Mouse (Mus musculus) midbrain, embryonic 16.5 days (tissue): ENCODE data around the gene Gpc6. TPM values are rescaled to one million over a fixed set of nuclear protein-coding genes. Genes with fewer than 3 reads are reported as not detected.

ENCODE experiments used
- ATAC-seq: fragments of 200-750 bp; cut with Nextera tagmentation; 2 replicates; pipeline ENCODE4 v1.8.0; 2017; ENCODE audit warnings: moderate TSS enrichment
- H3K27ac ChIP-seq: fragments of 300-500 bp; sonication (generic); 2 replicates; pipeline ENCODE4 v1.5.1; 2014; ENCODE audit warnings: mild to moderate bottlenecking, low read length, mixed read lengths
- H3K27me3 ChIP-seq: fragments of 300-500 bp; sonication (generic); 2 replicates; pipeline ENCODE4 v1.6.1; 2014; ENCODE audit warnings: low read depth, low read length, mixed read lengths; ENCODE audit not compliant: control insufficient read depth, insufficient read depth
- H3K36me3 ChIP-seq: fragments of 300-500 bp; sonication (generic); 2 replicates; pipeline ENCODE4 v1.6.1; 2014; ENCODE audit warnings: mild to moderate bottlenecking, low read length, moderate library complexity, mixed read lengths; ENCODE audit not compliant: control insufficient read depth, insufficient read depth
- H3K4me1 ChIP-seq: fragments of 300-500 bp; sonication (generic); 2 replicates; pipeline ENCODE4 v1.6.1; 2014; ENCODE audit warnings: mild to moderate bottlenecking, low read length, mixed read lengths; ENCODE audit not compliant: control insufficient read depth, insufficient read depth
- H3K4me2 ChIP-seq: fragments of 300-500 bp; sonication (generic); 2 replicates; pipeline ENCODE4 v1.6.1; 2014; ENCODE audit warnings: mild to moderate bottlenecking, low read length, mixed read lengths
- H3K4me3 ChIP-seq: fragments of 300-500 bp; sonication (generic); 2 replicates; pipeline ENCODE4 v1.5.1; 2014; ENCODE audit warnings: low read depth, mild to moderate bottlenecking, low read length, moderate library complexity, mixed read lengths
- H3K9ac ChIP-seq: fragments of 300-500 bp; sonication (generic); 2 replicates; pipeline ENCODE4 v1.6.1; 2014; ENCODE audit warnings: low read depth, low read length, mixed read lengths
- H3K9me3 ChIP-seq: fragments of 300-500 bp; sonication (generic); replicated peaks from 2 replicates; pipeline ENCODE4 v1.6.1; 2014; ENCODE audit warnings: mild to moderate bottlenecking, low read length, mixed read lengths; ENCODE audit not compliant: control insufficient read depth, poor library complexity, severe bottlenecking
- WGBS: fragments of 180-500 bp; shearing (Covaris S2); extraction: QIAGEN DNeasy Blood & Tissue Kit; methylation state at CpG from one replicate; pipeline ENCODE4 v1.1.7; 2014; 5-methylcytosine and 5-hydroxymethylcytosine counted together
- polyA plus RNA-seq: library from polyadenylated mRNA; unstranded; fragments of >200 nt; fragmentation: Nextera tagmentation; extraction: Ambion mirVana; gene quantifications from 2 replicates; pipeline ENCODE4 v1.2.1, GENCODE M21; 2015

Gene Gpc6
- polyA plus RNA-seq, 1 experiment from 2014 or later, result 19.7 TPM

- H3K27me3 ChIP-seq, result no peaks in the 10 kb centered on the region
- H3K36me3 ChIP-seq, result no peaks in the 10 kb centered on the region
- H3K27ac ChIP-seq, result no peak overlapping the region
- no peak overlapping the region for H3K4me2 ChIP-seq
- H3K9ac ChIP-seq, result no peak overlapping the region
- no peaks in the 10 kb centered on the region for H3K9me3 ChIP-seq
- H3K4me3 ChIP-seq, result no peak overlapping the region
- peaks cover 2% of the 10 kb centered on the region; the same call in 1 of the 2 replicates for H3K4me1 ChIP-seq
- WGBS, result 62% methylated on average over 4 of the region's 4 CpGs
- ATAC-seq, result no peak
These were observed 637.0 kb downstream of the Gpc6 start for GRCm38 (mm10) chr14:117562146-117562545.

GRCm38 (mm10) chr14:117569278-117569677, 644.2 kb downstream of the Gpc6 start:
- H3K4me1 ChIP-seq, result no peaks in the 10 kb centered on the region
- H3K27ac ChIP-seq, result no peak overlapping the region
- WGBS, result 80% methylated on average over 4 of the region's 4 CpGs
- no peak for ATAC-seq
- no peaks in the 10 kb centered on the region for H3K27me3 ChIP-seq
- no peak overlapping the region for H3K4me3 ChIP-seq
- H3K9me3 ChIP-seq, result no peaks in the 10 kb centered on the region
- no peaks in the 10 kb centered on the region for H3K36me3 ChIP-seq
- no peak overlapping the region for H3K9ac ChIP-seq
- H3K4me2 ChIP-seq, result no peak overlapping the region

GRCm38 (mm10) chr14:117572213-117572612, 647.1 kb downstream of the Gpc6 start:
- Histone ChIP-seq H3K9me3 (no peaks in the 10 kb centered on the region), H3K27me3 (no peaks in the 10 kb centered on the region), H3K9ac (no peak overlapping the region), H3K4me1 (no peaks in the 10 kb centered on the region), H3K36me3 (no peaks in the 10 kb centered on the region), H3K4me3 (no peak overlapping the region), H3K4me2 (no peak overlapping the region), H3K27ac (no peak overlapping the region)
- 79% methylated on average over 8 of the region's 8 CpGs for WGBS
- no peak for ATAC-seq

GRCm38 (mm10) chr14:117574216-117574615, 649.1 kb downstream of the Gpc6 start:
- WGBS, result 82% methylated on average over 6 of the region's 6 CpGs
- H3K36me3 ChIP-seq, result no peaks in the 10 kb centered on the region
- no peaks in the 10 kb centered on the region for H3K27me3 ChIP-seq
- no peak overlapping the region for H3K4me3 ChIP-seq
- H3K9me3 ChIP-seq, result no peaks in the 10 kb centered on the region
- H3K4me2 ChIP-seq, result no peak overlapping the region
- no peak overlapping the region for H3K9ac ChIP-seq
- H3K4me1 ChIP-seq, result no peaks in the 10 kb centered on the region
- H3K27ac ChIP-seq, result no peak overlapping the region
- no peak for ATAC-seq

- H3K36me3 ChIP-seq, result no peaks in the 10 kb centered on the region
- no peak for ATAC-seq
- no peaks in the 10 kb centered on the region for H3K9me3 ChIP-seq
- WGBS, result 94% methylated on average over 6 of the region's 6 CpGs
- H3K4me1 ChIP-seq, result no peaks in the 10 kb centered on the region
- no peak overlapping the region for H3K4me3 ChIP-seq
- no peak overlapping the region for H3K27ac ChIP-seq
- no peaks in the 10 kb centered on the region for H3K27me3 ChIP-seq
- H3K9ac ChIP-seq, result no peak overlapping the region
- H3K4me2 ChIP-seq, result no peak overlapping the region
These were observed 656.6 kb downstream of the Gpc6 start for GRCm38 (mm10) chr14:117581740-117582139.

- no peak overlapping the region for H3K9ac ChIP-seq
- no peaks in the 10 kb centered on the region for H3K4me1 ChIP-seq
- H3K4me2 ChIP-seq, result no peak overlapping the region
- no peaks in the 10 kb centered on the region for H3K36me3 ChIP-seq
- peak; percentile 62; the same call in 1 of the 2 replicates for ATAC-seq
- H3K27ac ChIP-seq, result no peak overlapping the region
- no peaks in the 10 kb centered on the region for H3K9me3 ChIP-seq
- 58% methylated on average over 5 of the region's 5 CpGs for WGBS
- H3K4me3 ChIP-seq, result no peak overlapping the region
- H3K27me3 ChIP-seq, result no peaks in the 10 kb centered on the region
These were observed 674.6 kb downstream of the Gpc6 start for GRCm38 (mm10) chr14:117599758-117600157.

GRCm38 (mm10) chr14:117603837-117604236, 678.7 kb downstream of the Gpc6 start:
- WGBS, result 80% methylated on average over 1 of the region's 1 CpGs
- Histone ChIP-seq H3K4me1 (no peaks in the 10 kb centered on the region), H3K4me3 (no peak overlapping the region), H3K4me2 (no peak overlapping the region), H3K9ac (no peak overlapping the region), H3K27me3 (no peaks in the 10 kb centered on the region), H3K36me3 (no peaks in the 10 kb centered on the region), H3K27ac (no peak overlapping the region), H3K9me3 (no peaks in the 10 kb centered on the region)
- ATAC-seq, result no peak

- H3K36me3 ChIP-seq, result no peaks in the 10 kb centered on the region
- H3K4me2 ChIP-seq, result no peak overlapping the region
- no peak overlapping the region for H3K27ac ChIP-seq
- H3K4me1 ChIP-seq, result no peaks in the 10 kb centered on the region
- H3K4me3 ChIP-seq, result no peak overlapping the region
- WGBS, result 89% methylated on average over 2 of the region's 2 CpGs
- no peak overlapping the region for H3K9ac ChIP-seq
- no peak for ATAC-seq
- H3K9me3 ChIP-seq, result no peaks in the 10 kb centered on the region
- H3K27me3 ChIP-seq, result no peaks in the 10 kb centered on the region
These were observed 680.6 kb downstream of the Gpc6 start for GRCm38 (mm10) chr14:117605750-117606149.

- H3K9me3 ChIP-seq, result no peaks in the 10 kb centered on the region
- no peak for ATAC-seq
- no peak overlapping the region for H3K9ac ChIP-seq
- WGBS, result 55% methylated on average over 3 of the region's 3 CpGs
- H3K4me3 ChIP-seq, result no peak overlapping the region
- H3K27me3 ChIP-seq, result no peaks in the 10 kb centered on the region
- H3K4me1 ChIP-seq, result peaks cover 4% of the 10 kb centered on the region
- H3K27ac ChIP-seq, result no peak overlapping the region
- H3K36me3 ChIP-seq, result no peaks in the 10 kb centered on the region
- no peak overlapping the region for H3K4me2 ChIP-seq
These were observed 686.0 kb downstream of the Gpc6 start for GRCm38 (mm10) chr14:117611113-117611512.
